Mouse (Mus musculus): ENCODE measurements around the gene Otx2. TPM values are rescaled to one million over a fixed set of nuclear protein-coding genes. Genes with fewer than 3 reads are reported as not detected.
"Not testable (repeated sequence)": the region's sequence is repeated elsewhere in the genome, so short reads cannot be mapped to it uniquely, and the experiment has no call there.

Gene Otx2
- total RNA-seq, 2 experiments from 2014 or later: not detected

- DNase-seq (ENCODE audit: low spot score in 2 of 2): no peak
Measured at GRCm38 (mm10) chr14:48655073-48655791, 18.4 kb downstream of the Otx2 start.

- DNase-seq (ENCODE audit: low spot score in 2 of 2): no peak
Measured at GRCm38 (mm10) chr14:48654551-48655072, 19.0 kb downstream of the Otx2 start.

DNA sequence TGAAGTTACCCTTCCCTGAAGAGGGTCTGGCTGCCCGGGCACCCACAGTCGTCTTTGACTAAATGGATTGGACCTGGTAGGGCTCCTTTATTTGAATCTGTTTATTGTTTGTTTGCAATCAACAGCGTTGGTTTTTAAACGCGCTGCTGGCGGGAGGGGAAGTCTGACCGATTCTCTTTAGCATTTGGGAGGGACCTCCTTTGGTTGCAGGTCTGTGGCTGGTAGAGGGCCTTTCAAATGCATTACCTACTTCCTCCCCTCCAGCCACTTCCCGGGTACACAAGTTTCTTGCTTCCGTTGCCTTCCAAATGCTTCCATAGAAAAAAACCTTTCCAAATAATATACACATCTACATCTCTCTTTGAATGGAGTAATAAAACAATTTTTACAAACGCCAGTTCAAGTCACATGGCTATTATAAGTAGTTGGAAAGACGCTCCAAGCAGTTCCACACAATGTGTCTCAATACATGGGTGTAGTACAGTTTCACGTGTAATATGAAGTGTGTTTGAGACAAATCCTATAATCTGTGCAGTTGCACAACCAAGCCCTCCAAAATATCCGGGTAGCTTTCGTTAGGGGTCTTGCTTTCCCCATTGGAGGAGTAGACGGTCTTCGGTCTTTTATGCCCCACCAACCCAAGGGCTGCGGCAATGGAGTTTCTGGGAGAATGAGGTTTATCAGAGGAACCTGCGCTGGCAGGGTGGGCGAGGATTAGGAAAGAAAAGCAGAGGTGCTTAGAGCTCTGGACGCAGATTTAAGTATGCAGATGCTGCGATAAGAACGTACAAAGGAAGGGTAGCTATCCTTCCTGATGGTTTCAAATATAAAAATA is 19.7 kb downstream of the Otx2 start:
- DNase-seq (ENCODE audit: low spot score in 2 of 2): no peak

DNA sequence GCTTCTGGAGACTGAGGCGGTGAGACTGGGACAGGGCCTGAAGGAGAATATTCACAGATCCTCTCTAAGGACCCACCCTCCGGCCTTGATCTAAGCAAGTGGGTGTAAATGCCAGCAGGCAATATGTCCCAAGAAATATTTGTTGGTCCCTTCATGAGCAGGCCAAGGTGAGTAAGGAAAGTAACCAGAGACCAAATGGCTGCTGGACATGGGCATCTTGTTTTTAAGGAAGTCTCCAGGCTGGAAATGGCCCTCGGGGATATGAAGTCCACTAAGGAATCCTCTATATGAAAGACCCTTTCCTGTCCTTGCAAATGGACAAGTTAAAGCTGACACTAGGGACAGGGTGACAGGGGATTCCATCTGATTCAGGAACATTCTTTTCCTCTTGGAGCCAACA is 20.5 kb downstream of the Otx2 start:
- DNase-seq (ENCODE audit: low spot score in 2 of 2): no peak

DNA sequence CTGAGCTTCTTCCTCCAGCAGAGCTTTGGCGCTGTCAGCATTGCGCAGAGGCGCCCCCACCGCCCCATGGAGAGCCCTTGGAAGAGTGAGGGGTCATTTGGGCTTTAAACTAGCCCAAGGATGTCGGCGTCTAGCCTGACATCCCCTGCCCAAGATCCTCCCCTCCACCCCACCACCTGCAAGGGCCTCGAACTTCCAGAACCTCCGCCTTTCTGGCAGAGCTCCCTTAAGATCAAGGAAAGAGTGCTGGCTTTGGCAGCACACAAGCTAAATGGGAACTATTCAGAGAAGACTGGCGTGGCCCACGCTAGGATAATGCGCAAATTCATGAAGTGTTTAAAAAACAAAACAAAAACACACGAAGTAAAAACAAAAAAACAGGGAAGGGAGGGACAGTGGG is 21.4 kb downstream of the Otx2 start:
- DNase-seq (ENCODE audit: low spot score in 2 of 2): no peak

GRCm38 (mm10) chr14:48651471-48652211 is 22.0 kb downstream of the Otx2 start:
- no peak for DNase-seq (ENCODE audit: low spot score in 2 of 2)

GRCm38 (mm10) chr14:48641462-48642395 is 31.9 kb downstream of the Otx2 start:
- no peak for DNase-seq (ENCODE audit: low spot score in 2 of 2)

GRCm38 (mm10) chr14:48633141-48633540 is 40.5 kb downstream of the Otx2 start:
- DNase-seq (ENCODE audit: low spot score in 2 of 2): no peak

- DNase-seq (ENCODE audit: low spot score in 2 of 2): no peak
Measured at GRCm38 (mm10) chr14:48632335-48632734, 41.3 kb downstream of the Otx2 start.

GRCm38 (mm10) chr14:48631486-48631885 is 42.1 kb downstream of the Otx2 start:
- DNase-seq (ENCODE audit: low spot score in 2 of 2): no peak

- no peak for DNase-seq (ENCODE audit: low spot score in 2 of 2)
Measured at GRCm38 (mm10) chr14:48629404-48629803, 44.2 kb downstream of the Otx2 start.

DNA sequence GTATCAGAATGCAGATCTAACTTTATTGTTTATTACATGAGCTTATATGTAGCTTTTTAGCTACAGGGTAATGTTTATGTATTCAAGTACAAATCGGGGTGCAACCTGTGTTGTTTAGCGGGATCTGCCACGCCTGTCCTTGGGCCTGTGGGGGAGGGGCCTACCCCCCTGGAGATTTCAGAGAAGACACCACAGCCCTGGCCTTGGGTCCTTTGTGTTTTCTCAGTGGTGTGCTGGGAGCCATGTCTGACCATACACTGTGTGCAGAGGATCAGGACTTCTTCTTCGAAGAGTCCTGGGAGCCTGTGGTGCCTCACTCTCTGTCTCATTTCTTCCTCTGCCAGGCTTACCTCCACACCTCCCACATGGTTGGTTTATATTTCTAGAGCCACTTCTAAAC is 47.3 kb downstream of the Otx2 start:
- DNase-seq (ENCODE audit: low spot score in 2 of 2): no peak

DNA sequence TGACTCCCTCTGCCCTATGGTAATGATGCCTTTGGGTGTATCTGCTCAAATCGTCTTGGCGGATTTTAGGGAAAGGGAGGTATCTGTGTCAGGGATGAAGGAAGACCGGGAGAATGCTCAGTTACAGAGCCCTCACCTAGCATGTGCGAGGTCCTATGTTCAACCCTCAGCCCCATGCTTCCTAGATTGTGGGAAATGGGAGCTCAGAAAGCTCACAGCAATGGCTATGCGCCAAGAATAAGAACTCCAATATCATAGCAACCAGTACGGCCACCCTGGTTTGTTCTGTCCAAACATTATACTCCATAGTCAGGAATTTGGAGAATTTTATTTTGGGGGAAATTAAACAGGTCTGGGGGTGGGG is 48.3 kb downstream of the Otx2 start:
- no peak for DNase-seq (ENCODE audit: low spot score in 2 of 2)

- DNase-seq (ENCODE audit: low spot score in 2 of 2): no peak
Measured at GRCm38 (mm10) chr14:48624596-48625330, 48.9 kb downstream of the Otx2 start.

- not testable (repeated sequence) for DNase-seq (ENCODE audit: low spot score in 2 of 2)
Measured at GRCm38 (mm10) chr14:48622726-48623125, 50.9 kb downstream of the Otx2 start.

GRCm38 (mm10) chr14:48616361-48616760 is 57.3 kb downstream of the Otx2 start:
- no peak for DNase-seq (ENCODE audit: low spot score in 2 of 2)

GRCm38 (mm10) chr14:48608641-48609310 is 64.8 kb downstream of the Otx2 start:
- DNase-seq (ENCODE audit: low spot score in 2 of 2): no peak
